ENCODE assay signal across 13 mouse cellular contexts in the genomic region with DNA sequence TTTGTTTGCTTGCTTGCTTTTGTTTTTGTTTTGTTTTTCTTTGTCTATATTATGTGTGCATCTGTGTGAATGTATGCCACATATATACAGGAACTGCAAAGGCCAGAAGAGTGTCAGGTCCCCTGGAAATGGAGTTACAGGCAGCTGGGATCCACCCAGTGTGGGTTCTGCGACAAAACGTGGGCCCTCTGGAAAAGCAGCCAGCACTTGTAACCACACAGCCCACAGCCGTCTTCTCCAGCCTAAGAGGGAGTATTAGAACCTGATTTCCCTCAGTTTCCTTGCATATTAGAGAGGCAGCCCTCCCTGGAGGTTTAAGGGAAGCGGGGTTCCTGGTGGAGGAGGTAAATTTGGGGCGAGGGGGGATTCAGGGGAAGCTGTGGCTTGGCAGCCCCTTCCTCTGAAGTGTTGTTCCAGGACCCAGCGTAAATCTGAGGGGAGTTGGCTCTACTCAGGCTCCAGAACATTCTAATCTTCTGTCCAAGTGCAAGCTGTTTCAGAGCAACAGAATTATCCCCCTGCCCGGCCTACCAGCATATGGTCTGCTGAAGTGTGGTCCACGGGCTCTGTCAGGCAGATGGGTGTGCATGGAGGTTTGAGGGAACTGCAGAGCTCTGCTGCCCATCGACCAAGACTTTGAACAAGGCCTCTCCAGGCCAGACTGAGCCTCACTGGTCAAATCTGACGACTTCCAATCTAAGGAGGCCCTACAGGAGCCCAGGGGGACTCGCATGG.
DNase-seq lines count a peak whose midpoint lies in the region; ATAC-seq and TF ChIP-seq lines count a peak whose summit lies in the region.
"Had no signal": no experiment of that assay in that cellular context is flagged by ENCODE, and none has a peak within 500 bp of the region (broad histone marks: within the 10 kb centered on the region; RNA-seq: fewer than 3 reads in every experiment).

No protein-coding gene starts in this region.

- ATAC-seq in forebrain, postnatal 0 days, result no peak
- ATAC-seq in midbrain, embryonic 12.5 days (ENCODE audit: low FRiP score, low read depth), result no peak
- no peak for ATAC-seq in frontal cortex, adult (ENCODE audit: low TSS enrichment)
- ATAC-seq in erythroid progenitor cell, adult 5-6 weeks (replicated peaks; ENCODE audit: low FRiP score, poor library complexity, severe bottlenecking), result no peak
- ATAC-seq: lung, postnatal 0 days had no signal

- peak overlapping the region; percentile 14; the same call in 1 of the 2 replicates for H3K9ac ChIP-seq in forebrain, postnatal 0 days
- H3K9ac ChIP-seq in midbrain, embryonic 12.5 days (replicated peaks), result no peak overlapping the region; the same call in 1 of the 2 replicates

- 47% methylated on average over 11 of the region's 11 CpGs for WGBS in forebrain, postnatal 0 days
- WGBS in midbrain, embryonic 12.5 days, result 66% methylated on average over 11 of the region's 11 CpGs

- TF ChIP-seq CTCF in forebrain, postnatal 0 days (IDR thresholded peaks at IDR 0.05; ENCODE audit: low read depth), result no peak

- no peaks in the 10 kb centered on the region for H3K27me3 ChIP-seq in forebrain, postnatal 0 days (ENCODE audit: insufficient read depth, low read length)
- H3K27me3 ChIP-seq in midbrain, embryonic 12.5 days, result peaks cover 62% of the 10 kb centered on the region

- DNase-seq in cerebellum, postnatal 10 days, result peak; percentile 62 to 70
- DNase-seq in cerebellum, adult 11 months, result no peak
- peak; percentile 65 for DNase-seq in brain, adult 2 months (ENCODE audit: low read depth, low spot score)
- no peak for DNase-seq in forebrain, postnatal 0 days
- DNase-seq in cerebellum, postnatal 4 days (ENCODE audit: low spot score in 2 of 2), result no peak
- DNase-seq: heart, adult 2 months; kidney, adult 11 months; layer of hippocampus, postnatal 36 days had no signal

- peak overlapping the region; percentile 66 for H3K27ac ChIP-seq in forebrain, postnatal 0 days (ENCODE audit: low read depth, low read length)
- peak overlapping the region; percentile 75 for H3K27ac ChIP-seq in midbrain, embryonic 12.5 days (replicated peaks)
- H3K27ac ChIP-seq: heart, adult 2 months had no signal

- H3K4me2 ChIP-seq in forebrain, postnatal 0 days (ENCODE audit: low read depth), result no peak overlapping the region
- H3K4me2 ChIP-seq in midbrain, embryonic 12.5 days (replicated peaks), result no peak overlapping the region

- H3K4me1 ChIP-seq in forebrain, postnatal 0 days (ENCODE audit: insufficient read depth), result peaks cover 31% of the 10 kb centered on the region
- peaks cover 83% of the 10 kb centered on the region for H3K4me1 ChIP-seq in midbrain, embryonic 12.5 days

- no peaks in the 10 kb centered on the region for H3K9me3 ChIP-seq in forebrain, postnatal 0 days (ENCODE audit: low read length)
- no peaks in the 10 kb centered on the region for H3K9me3 ChIP-seq in midbrain, embryonic 12.5 days

- H3K36me3 ChIP-seq in forebrain, postnatal 0 days (ENCODE audit: insufficient read depth), result no peaks in the 10 kb centered on the region
- H3K36me3 ChIP-seq in midbrain, embryonic 12.5 days, result no peaks in the 10 kb centered on the region

- H3K4me3 ChIP-seq in forebrain, postnatal 0 days (ENCODE audit: low read depth, low read length), result no peak overlapping the region
- H3K4me3 ChIP-seq in midbrain, embryonic 12.5 days, result no peak overlapping the region
- H3K4me3 ChIP-seq: erythroblast, embryonic 14.5 days; heart, adult 2 months had no signal

Comparison
In these comparisons a context has a peak if more than half of its experiments do, and no peak if none do; other contexts are left out.
1. DNase-seq: peak in cerebellum, postnatal 10 days (2 of 2) and brain, adult 2 months (single experiment); none in cerebellum, adult 11 months (single experiment), forebrain, postnatal 0 days (single experiment) and cerebellum, postnatal 4 days (0 of 2).